Mouse (Mus musculus): Measurements from ENCODE around the gene Rufy2. TPM values are rescaled to one million over a fixed set of nuclear protein-coding genes. Genes with fewer than 3 reads are reported as not detected.
A peak's percentile ranks its signal among the peaks of the same experiment; 100 is the strongest.

The Rufy2 gene
- total RNA-seq (2021), result 1 to 10 TPM; 5.9 to 6.5 TPM
- long read RNA-seq, experiment 1, full-length matches to known transcripts, result 1 of 3 reads
- long read RNA-seq, experiment 1, partial matches to known transcripts, result 0 of 3 reads
- long read RNA-seq, experiment 1, other reads (novel, unspliced or antisense), result 2 of 3 reads
- long read RNA-seq, experiment 2, full-length matches to known transcripts, result 3 of 14 reads
- long read RNA-seq, experiment 2, partial matches to known transcripts, result 1 of 14 reads
- long read RNA-seq, experiment 2, other reads (novel, unspliced or antisense), result 10 of 14 reads

- DNase-seq, result peak; percentile 82
Measured at GRCm38 (mm10) chr10:62980039-62980954, at the start of gene Rufy2. Rufy2 (plus strand) TSS chr10:62980223.

- no peak for DNase-seq
Measured at GRCm38 (mm10) chr10:62932381-62932780, 47.6 kb upstream of the Rufy2 start.

GRCm38 (mm10) chr10:62944975-62945580, 34.9 kb upstream of the Rufy2 start:
- no peak for DNase-seq

GRCm38 (mm10) chr10:62946738-62947471, 33.1 kb upstream of the Rufy2 start, which contains the start of gene Dna2:
Dna2 (plus strand) TSS chr10:62947026.
- DNase-seq, result peak; percentile 68

- DNase-seq, result no peak
Measured at GRCm38 (mm10) chr10:62948551-62948950, 31.5 kb upstream of the Rufy2 start.

- DNase-seq, result no peak
Measured at GRCm38 (mm10) chr10:62963956-62964355, 16.1 kb upstream of the Rufy2 start.

GRCm38 (mm10) chr10:62965796-62966195, 14.2 kb upstream of the Rufy2 start:
- DNase-seq, result no peak

- DNase-seq, result no peak
Measured at GRCm38 (mm10) chr10:62966291-62966690, 13.7 kb upstream of the Rufy2 start.

- DNase-seq, result no peak
Measured at GRCm38 (mm10) chr10:62971821-62972220, 8.2 kb upstream of the Rufy2 start.

- DNase-seq, result no peak
Measured at GRCm38 (mm10) chr10:62979667-62980038, 370 bp upstream of the Rufy2 start.

GRCm38 (mm10) chr10:62984072-62984471, 4.0 kb downstream of the Rufy2 start:
- DNase-seq, result no peak

GRCm38 (mm10) chr10:62984495-62984894, 4.5 kb downstream of the Rufy2 start:
- no peak for DNase-seq

GRCm38 (mm10) chr10:62987341-62987740, 7.3 kb downstream of the Rufy2 start:
- no peak for DNase-seq

- no peak for DNase-seq
Measured at GRCm38 (mm10) chr10:62990636-62991035, 10.6 kb downstream of the Rufy2 start.

- no peak for DNase-seq
Measured at GRCm38 (mm10) chr10:62993991-62994390, 14.0 kb downstream of the Rufy2 start.

- DNase-seq, result no peak
Measured at GRCm38 (mm10) chr10:63000584-63000983, 20.6 kb downstream of the Rufy2 start.

- DNase-seq, result no peak
Measured at GRCm38 (mm10) chr10:63003252-63003651, 23.2 kb downstream of the Rufy2 start.

- DNase-seq, result no peak
Measured at GRCm38 (mm10) chr10:63004556-63004955, 24.5 kb downstream of the Rufy2 start.

GRCm38 (mm10) chr10:63008193-63008592, 28.2 kb downstream of the Rufy2 start:
- no peak for DNase-seq

GRCm38 (mm10) chr10:63010268-63010667, 30.2 kb downstream of the Rufy2 start:
- no peak for DNase-seq

- DNase-seq, result no peak
Measured at GRCm38 (mm10) chr10:63011556-63011955, 31.5 kb downstream of the Rufy2 start.

GRCm38 (mm10) chr10:63013476-63013875, 33.5 kb downstream of the Rufy2 start:
- DNase-seq, result no peak

Data from gastrocnemius, postnatal 25 days (tissue).